Mouse (Mus musculus) lung, postnatal 0 days (tissue): ENCODE data around the gene Etv6. TPM values are rescaled to one million over a fixed set of nuclear protein-coding genes. Genes with fewer than 3 reads are reported as not detected.
A peak's percentile ranks its signal among the peaks of the same experiment; 100 is the strongest.

Experiments used
- ATAC-seq: fragments of 200-750 bp; cut with Nextera tagmentation; 2 replicates; pipeline ENCODE4 v1.8.0; 2017; ENCODE audit warnings: moderate library complexity
- DNase-seq: peaks from one replicate; pipeline ENCODE4 v3.0.0-alpha.2; 2016; ENCODE audit warnings: low spot score
- H3K27ac ChIP-seq: fragments of 300-500 bp; sonication (generic); 2 replicates; pipeline ENCODE4 v1.5.1; 2014; ENCODE audit warnings: antibody characterized with exemption, mild to moderate bottlenecking, low read length, mixed read lengths
- H3K27me3 ChIP-seq: fragments of 300-500 bp; sonication (generic); replicated peaks from 2 replicates; pipeline ENCODE4 v1.6.1; 2014; ENCODE audit warnings: low read length, mixed read lengths; ENCODE audit not compliant: insufficient read depth
- H3K36me3 ChIP-seq: fragments of 300-500 bp; sonication (generic); 2 replicates; pipeline ENCODE4 v1.6.1; 2014; ENCODE audit warnings: low read length, mixed read lengths; ENCODE audit not compliant: insufficient read depth
- H3K4me1 ChIP-seq: fragments of 300-500 bp; sonication (generic); 2 replicates; pipeline ENCODE4 v1.6.1; 2014; ENCODE audit warnings: antibody characterized with exemption, low read depth, low read length, mixed read lengths; ENCODE audit not compliant: insufficient read depth
- H3K4me2 ChIP-seq: fragments of 300-500 bp; sonication (generic); replicated peaks from 2 replicates; pipeline ENCODE4 v1.6.1; 2014; ENCODE audit warnings: low read depth, mild to moderate bottlenecking, low read length, moderate library complexity, mixed read lengths
- H3K4me3 ChIP-seq: fragments of 300-500 bp; sonication (generic); 2 replicates; pipeline ENCODE4 v1.5.1; 2014; ENCODE audit warnings: low read depth, low read length
- H3K9ac ChIP-seq: fragments of 300-500 bp; sonication (generic); replicated peaks from 2 replicates; pipeline ENCODE4 v1.6.1; 2014; ENCODE audit warnings: low read depth, mild to moderate bottlenecking
- H3K9me3 ChIP-seq: fragments of 300-500 bp; sonication (generic); 2 replicates; pipeline ENCODE4 v1.6.1; 2016; ENCODE audit warnings: low read length, mixed read lengths
- CTCF ChIP-seq: IDR thresholded peaks from 2 replicates; pipeline ENCODE4 v1.5.1; 2016; ENCODE audit warnings: antibody characterized with exemption, mild to moderate bottlenecking
- EP300 ChIP-seq: IDR thresholded peaks from 2 replicates; pipeline ENCODE4 v1.6.1; 2016; ENCODE audit warnings: antibody characterized with exemption, mild to moderate bottlenecking, control low read depth
- WGBS: fragments of 180-500 bp; shearing (Covaris S2); extraction: QIAGEN DNeasy Blood & Tissue Kit; methylation state at CpG from one replicate; pipeline ENCODE4 v1.1.7; 2014; 5-methylcytosine and 5-hydroxymethylcytosine counted together
- polyA plus RNA-seq: library from polyadenylated mRNA; unstranded; fragments of >200 nt; fragmentation: Nextera tagmentation; extraction: Ambion mirVana; gene quantifications from 2 replicates; pipeline ENCODE4 v1.2.1, GENCODE M21; 2015

The Etv6 gene
- polyA plus RNA-seq, 1 experiment from 2014 or later, result 5.5 TPM

DNA sequence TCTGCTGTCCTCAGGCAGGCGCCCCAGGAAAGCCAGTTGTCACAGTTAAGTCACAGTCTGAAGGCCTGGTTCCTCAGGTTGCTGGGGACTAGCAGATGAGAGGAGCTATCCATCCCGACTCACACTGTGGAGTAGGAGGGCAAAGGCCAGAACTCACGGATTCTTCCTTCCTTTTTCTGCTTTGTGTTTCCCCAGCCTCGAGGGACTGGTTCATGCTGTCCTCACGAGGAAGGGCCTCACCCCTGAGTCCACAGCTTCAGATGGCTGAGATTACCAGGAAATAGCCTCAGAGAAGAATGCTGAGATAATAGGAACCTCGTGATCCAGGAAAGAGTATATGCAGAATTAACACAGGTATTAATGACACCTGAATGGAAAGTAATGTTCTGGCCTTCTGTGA lies 30.6 kb downstream of the Etv6 start:
- H3K27ac ChIP-seq, result no peak overlapping the region
- H3K9ac ChIP-seq, result no peak overlapping the region
- no peaks in the 10 kb centered on the region for H3K36me3 ChIP-seq
- ATAC-seq (no peak), DNase-seq (no peak)
- H3K27me3 ChIP-seq, result no peaks in the 10 kb centered on the region
- H3K4me1 ChIP-seq, result peaks cover 4% of the 10 kb centered on the region; the same call in 1 of the 2 replicates
- TF ChIP-seq EP300, result no peak
- no peak for TF ChIP-seq CTCF
- no peak overlapping the region for H3K4me3 ChIP-seq
- H3K9me3 ChIP-seq, result no peaks in the 10 kb centered on the region
- WGBS, result 42% methylated on average over 6 of the region's 6 CpGs
- H3K4me2 ChIP-seq, result no peak overlapping the region

GRCm38 (mm10) chr6:134066996-134067395 lies 31.5 kb downstream of the Etv6 start:
- Histone ChIP-seq H3K36me3 (no peaks in the 10 kb centered on the region), H3K27ac (no peak overlapping the region)

GRCm38 (mm10) chr6:134067536-134067935 lies 32.0 kb downstream of the Etv6 start:
- H3K27ac ChIP-seq, result no peak overlapping the region
- WGBS, result 83% methylated on average over 8 of the region's 8 CpGs

More at GRCm38 (mm10) chr6:134066996-134067395, 31.5 kb downstream of the Etv6 start:
- Histone ChIP-seq H3K4me3 (no peak overlapping the region), H3K9ac (no peak overlapping the region), H3K4me2 (no peak overlapping the region), H3K27me3 (no peaks in the 10 kb centered on the region), H3K4me1 (peaks cover 4% of the 10 kb centered on the region; the same call in 1 of the 2 replicates), H3K9me3 (no peaks in the 10 kb centered on the region)
- 78% methylated on average over 4 of the region's 4 CpGs for WGBS
- DNase-seq (no peak), ATAC-seq (no peak)
- TF ChIP-seq CTCF (no peak), EP300 (no peak)

DNA sequence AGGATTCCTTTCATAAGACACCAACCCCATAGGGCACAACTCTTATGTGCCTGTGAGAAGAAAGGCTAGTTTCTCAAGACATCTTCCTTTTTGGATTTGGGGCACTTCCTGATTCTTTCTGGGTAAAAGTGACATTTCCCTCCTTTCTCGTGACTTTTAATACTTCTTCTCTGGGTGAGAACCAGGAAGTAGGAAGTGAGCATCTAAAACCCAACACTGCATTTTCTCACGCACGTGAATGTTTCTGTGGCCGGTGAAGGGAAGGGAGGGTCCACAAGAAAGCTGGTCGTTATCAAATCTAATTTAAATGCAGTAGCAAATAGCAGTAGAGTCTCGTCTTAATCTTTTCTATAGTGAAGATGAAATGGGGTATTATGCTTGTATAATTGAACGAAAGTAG lies 36.9 kb downstream of the Etv6 start:
- Histone ChIP-seq H3K36me3 (no peaks in the 10 kb centered on the region), H3K9ac (no peak overlapping the region), H3K27ac (no peak overlapping the region), H3K27me3 (no peaks in the 10 kb centered on the region), H3K9me3 (no peaks in the 10 kb centered on the region), H3K4me3 (no peak overlapping the region), H3K4me1 (peaks cover 4% of the 10 kb centered on the region; the same call in 1 of the 2 replicates), H3K4me2 (no peak overlapping the region)
- 74% methylated on average over 7 of the region's 7 CpGs for WGBS
- TF ChIP-seq EP300, result 0 out of 2 replicates have a peak, but pooled peaks have one; percentile 12
- no peak for TF ChIP-seq CTCF
- ATAC-seq, result no peak
- peak; percentile 36 for DNase-seq

More at GRCm38 (mm10) chr6:134067536-134067935, 32.0 kb downstream of the Etv6 start:
- peaks cover 4% of the 10 kb centered on the region; the same call in 1 of the 2 replicates for H3K4me1 ChIP-seq
- H3K9ac ChIP-seq, result no peak overlapping the region
- no peaks in the 10 kb centered on the region for H3K36me3 ChIP-seq
- H3K27me3 ChIP-seq, result no peaks in the 10 kb centered on the region
- TF ChIP-seq CTCF (no peak), EP300 (no peak)
- H3K4me2 ChIP-seq, result no peak overlapping the region
- H3K9me3 ChIP-seq, result no peaks in the 10 kb centered on the region
- no peak for DNase-seq
- no peak for ATAC-seq
- H3K4me3 ChIP-seq, result no peak overlapping the region

DNA sequence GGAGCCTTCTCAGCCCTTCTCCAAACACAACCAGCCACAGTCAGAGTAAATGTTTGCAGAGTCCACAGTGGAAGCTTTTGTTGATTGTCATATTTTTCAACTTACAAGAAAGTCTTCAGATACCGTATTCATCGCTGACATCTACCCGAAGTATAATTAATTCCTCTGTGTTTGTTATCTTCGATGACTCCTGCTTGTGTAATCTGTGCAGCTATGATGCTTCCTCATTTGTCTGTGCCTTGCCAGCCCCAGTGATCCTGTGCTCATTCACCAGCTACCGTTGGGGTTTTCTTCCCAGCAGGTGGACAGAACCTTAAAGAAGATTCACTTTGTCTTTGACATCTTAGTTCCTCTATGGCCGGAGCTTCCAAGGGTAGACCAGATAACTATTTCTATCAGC lies 37.4 kb downstream of the Etv6 start:
- ATAC-seq, result no peak
- Histone ChIP-seq H3K4me3 (no peak overlapping the region), H3K4me2 (no peak overlapping the region), H3K27me3 (no peaks in the 10 kb centered on the region), H3K4me1 (peaks cover 4% of the 10 kb centered on the region; the same call in 1 of the 2 replicates), H3K27ac (no peak overlapping the region), H3K36me3 (no peaks in the 10 kb centered on the region), H3K9me3 (no peaks in the 10 kb centered on the region), H3K9ac (no peak overlapping the region)
- no peak for DNase-seq
- WGBS, result 73% methylated on average over 6 of the region's 6 CpGs
- no peak for TF ChIP-seq CTCF
- TF ChIP-seq EP300, result no peak

DNA sequence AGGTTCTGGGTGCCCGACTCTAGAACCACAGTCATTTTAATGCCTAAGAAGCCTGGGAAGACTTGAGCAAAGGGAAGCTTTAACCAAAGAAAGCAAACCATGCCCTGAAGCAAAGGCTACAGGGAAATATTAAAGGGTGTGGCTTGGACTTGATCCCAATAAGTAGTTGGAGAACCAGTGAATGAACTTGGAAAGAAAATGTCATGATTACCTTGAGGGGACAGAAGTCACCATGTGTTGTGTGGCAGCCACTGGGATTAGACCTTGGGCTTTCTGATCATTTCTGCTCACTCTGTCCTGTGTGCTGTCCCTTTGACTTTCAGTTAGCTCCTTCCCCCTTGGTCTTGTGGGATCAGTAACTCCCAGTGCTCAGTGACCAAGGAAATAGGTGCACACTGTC lies 38.9 kb downstream of the Etv6 start:
- ATAC-seq (no peak), DNase-seq (no peak)
- WGBS, result 94% methylated on average over 1 of the region's 1 CpGs
- no peak for TF ChIP-seq EP300
- TF ChIP-seq CTCF, result no peak
- Histone ChIP-seq H3K27ac (no peak overlapping the region), H3K4me2 (no peak overlapping the region), H3K9me3 (no peaks in the 10 kb centered on the region), H3K9ac (no peak overlapping the region), H3K4me1 (no peaks in the 10 kb centered on the region), H3K27me3 (no peaks in the 10 kb centered on the region), H3K4me3 (no peak overlapping the region), H3K36me3 (no peaks in the 10 kb centered on the region)

- H3K36me3 ChIP-seq, result no peaks in the 10 kb centered on the region
- no peak overlapping the region for H3K9ac ChIP-seq
- no peak overlapping the region for H3K4me3 ChIP-seq
- H3K27me3 ChIP-seq, result no peaks in the 10 kb centered on the region
- H3K9me3 ChIP-seq, result no peaks in the 10 kb centered on the region
- ATAC-seq (no peak), DNase-seq (no peak)
- H3K27ac ChIP-seq, result no peak overlapping the region
- H3K4me2 ChIP-seq, result no peak overlapping the region
- 80% methylated on average over 6 of the region's 6 CpGs for WGBS
- TF ChIP-seq EP300, result no peak
- no peak for TF ChIP-seq CTCF
- no peaks in the 10 kb centered on the region for H3K4me1 ChIP-seq
Measured at GRCm38 (mm10) chr6:134075031-134075430, 39.5 kb downstream of the Etv6 start.
